Mouse (Mus musculus): ENCODE results near the gene Olfr463. TPM values are rescaled to one million over a fixed set of nuclear protein-coding genes. Genes with fewer than 3 reads are reported as not detected.

The Olfr463 gene
- total and polyA plus RNA-seq, 3 experiments: not detected

- no peak overlapping the region for H3K9ac ChIP-seq (ENCODE audit: control insufficient read depth, low read depth, low read length, poor library complexity, severe bottlenecking)
- H3K4me1 ChIP-seq (ENCODE audit: control insufficient read depth in 1 of 2, insufficient read depth in 2 of 2, low read length in 2 of 2): peaks cover 0 to 4% of the 10 kb centered on the region in 2 experiments; a peak in 1 of 4 replicates
- DNase-seq (ENCODE audit: low read depth, low spot score): no peak
- H3K9me3 ChIP-seq (replicated peaks; ENCODE audit: insufficient read depth, low read length): no peaks in the 10 kb centered on the region
- TF ChIP-seq POLR2AphosphoS2 (IDR thresholded peaks at IDR 0.05; ENCODE audit: low read length) (no peak), JUND (IDR thresholded peaks at IDR 0.05; ENCODE audit: low read depth, low read length) (no peak), MAFK (IDR thresholded peaks at IDR 0.05; ENCODE audit: borderline replicate concordance, low read depth, low read length) (no peak), GATA1 (IDR thresholded peaks at IDR 0.05; ENCODE audit: low read depth, low read length) (no peak), ETS1 (IDR thresholded peaks at IDR 0.05; ENCODE audit: low read depth, low read length) (no peak), MXI1 (IDR thresholded peaks at IDR 0.05; ENCODE audit: low read depth, low read length) (no peak), ZKSCAN1 (IDR thresholded peaks at IDR 0.05; ENCODE audit: low read depth, low read length) (no peak), MYC (IDR thresholded peaks at IDR 0.05; ENCODE audit: low read depth, low read length) (no peak), ZMIZ1 (IDR thresholded peaks at IDR 0.05; ENCODE audit: low read depth, low read length) (no peak), ZNF384 (IDR thresholded peaks at IDR 0.05; ENCODE audit: low read depth, low read length) (no peak), CHD1 (IDR thresholded peaks at IDR 0.05; ENCODE audit: low read depth, low read length) (no peak), KAT2A (conservative IDR thresholded peaks at IDR 0.05; ENCODE audit: low read depth, low read length) (no peak), UBTF (IDR thresholded peaks at IDR 0.05; ENCODE audit: borderline replicate concordance, insufficient read depth, low read depth, low read length) (no peak), ZC3H11A (IDR thresholded peaks at IDR 0.05; ENCODE audit: low read depth, low read length) (no peak), NRF1 (IDR thresholded peaks at IDR 0.05; ENCODE audit: insufficient read depth, low read depth, low read length, poor library complexity, severe bottlenecking) (no peak), HCFC1 (IDR thresholded peaks at IDR 0.05; ENCODE audit: low read depth, low read length) (no peak)
- peaks cover 0 to 2% of the 10 kb centered on the region in 2 experiments; a peak in 1 of 4 replicates for H3K36me3 ChIP-seq (ENCODE audit: control insufficient read depth in 1 of 2, insufficient read depth in 2 of 2, low read length in 2 of 2)
- H3K27ac ChIP-seq (ENCODE audit: control insufficient read depth, low read depth, low read length): no peak overlapping the region
- H3K4me3 ChIP-seq (ENCODE audit: control insufficient read depth in 1 of 2, insufficient read depth in 1 of 2, low read depth in 2 of 2, low read length in 2 of 2): no peak overlapping the region
- H3K79me2 ChIP-seq (ENCODE audit: control insufficient read depth, insufficient read depth, low read length, poor library complexity): no peaks in the 10 kb centered on the region; the same call in 1 of the 2 replicates
- peaks cover 6 to 9% of the 10 kb centered on the region in 2 experiments; a peak in 3 of 4 replicates for H3K27me3 ChIP-seq (ENCODE audit: control insufficient read depth in 1 of 2, insufficient read depth in 2 of 2, low read length in 2 of 2)
These were observed 49.3 kb downstream of the Olfr463 start for GRCm38 (mm10) chr11:87847884-87848283.

GRCm38 (mm10) chr11:87846968-87847600, 50.1 kb downstream of the Olfr463 start:
- Histone ChIP-seq H3K9ac (ENCODE audit: control insufficient read depth, low read depth, low read length, poor library complexity, severe bottlenecking) (no peak overlapping the region), H3K36me3 (ENCODE audit: control insufficient read depth in 1 of 2, insufficient read depth in 2 of 2, low read length in 2 of 2) (no peaks in the 10 kb centered on the region), H3K9me3 (replicated peaks; ENCODE audit: insufficient read depth, low read length) (no peaks in the 10 kb centered on the region), H3K4me3 (ENCODE audit: control insufficient read depth in 1 of 2, insufficient read depth in 1 of 2, low read depth in 2 of 2, low read length in 2 of 2) (no peak overlapping the region), H3K4me1 (ENCODE audit: control insufficient read depth in 1 of 2, insufficient read depth in 2 of 2, low read length in 2 of 2) (no peaks in the 10 kb centered on the region), H3K79me2 (ENCODE audit: control insufficient read depth, insufficient read depth, low read length, poor library complexity) (no peaks in the 10 kb centered on the region), H3K27ac (ENCODE audit: control insufficient read depth, low read depth, low read length) (no peak overlapping the region), H3K27me3 (ENCODE audit: control insufficient read depth in 1 of 2, insufficient read depth in 2 of 2, low read length in 2 of 2) (peaks cover 8 to 10% of the 10 kb centered on the region in 2 experiments; a peak in 3 of 4 replicates)
- TF ChIP-seq JUND (IDR thresholded peaks at IDR 0.05; ENCODE audit: low read depth, low read length) (no peak), POLR2AphosphoS5 (IDR thresholded peaks at IDR 0.05; ENCODE audit: borderline replicate concordance, low read depth, low read length) (no peak)
- DNase-seq (ENCODE audit: low read depth, low spot score): no peak

Other genes starting within 250 kb of the Olfr463 start
- gene Rnf43, start 234.7 kb downstream of the Olfr463 start, total RNA-seq (2012; rRNA removed): 12.9 and 17.3 TPM in 2 replicates
- 10 to 100 TPM in 1 of 2 experiments, not detected in 1; 14.6 TPM for gene Rnf43, start 234.7 kb downstream of the Olfr463 start, polyA plus RNA-seq (2012; ENCODE audit: insufficient read depth in 1 of 2, insufficient read length in 2 of 2, low read depth in 1 of 2, low replicate concordance in 2 of 2, missing spikeins in 1 of 2)
- 301 and 332 TPM in 2 replicates for gene Supt4a, start 159.8 kb downstream of the Olfr463 start, total RNA-seq (2012; rRNA removed)
- 100 to 1,000 TPM in 1 of 2 experiments, not detected in 1; 223 TPM for gene Supt4a, start 159.8 kb downstream of the Olfr463 start, polyA plus RNA-seq (2012; ENCODE audit: insufficient read depth in 1 of 2, insufficient read length in 2 of 2, low read depth in 1 of 2, low replicate concordance in 2 of 2, missing spikeins in 1 of 2)
- 3.7 and 5.2 TPM in 2 replicates for gene Tspoap1, start 136.8 kb downstream of the Olfr463 start, total RNA-seq (2012; rRNA removed)
- gene Tspoap1, start 136.8 kb downstream of the Olfr463 start, polyA plus RNA-seq (2012; ENCODE audit: insufficient read depth in 1 of 2, insufficient read length in 2 of 2, low read depth in 1 of 2, low replicate concordance in 2 of 2, missing spikeins in 1 of 2): 1 to 10 TPM in 1 of 2 experiments, not detected in 1; 8.6 TPM
- not detected in 2 replicates for gene Mpo, start 103.8 kb downstream of the Olfr463 start, total RNA-seq (2012; rRNA removed)
- under 1 TPM in 1 of 2 experiments, not detected in 1; 0.13 TPM for gene Mpo, start 103.8 kb downstream of the Olfr463 start, polyA plus RNA-seq (2012; ENCODE audit: insufficient read depth in 1 of 2, insufficient read length in 2 of 2, low read depth in 1 of 2, low replicate concordance in 2 of 2, missing spikeins in 1 of 2)
- gene Lpo, start 69.1 kb downstream of the Olfr463 start, total RNA-seq (2012; rRNA removed): not detected in 2 replicates
- gene Lpo, start 69.1 kb downstream of the Olfr463 start, polyA plus RNA-seq (2012; ENCODE audit: insufficient read depth in 1 of 2, insufficient read length in 2 of 2, low read depth in 1 of 2, low replicate concordance in 2 of 2, missing spikeins in 1 of 2): not detected
- 3.3 and 3.7 TPM in 2 replicates for gene Mks1, start 44.2 kb downstream of the Olfr463 start, total RNA-seq (2012; rRNA removed)
- gene Mks1, start 44.2 kb downstream of the Olfr463 start, polyA plus RNA-seq (2012; ENCODE audit: insufficient read depth in 1 of 2, insufficient read length in 2 of 2, low read depth in 1 of 2, low replicate concordance in 2 of 2, missing spikeins in 1 of 2): 1 to 10 TPM in 1 of 2 experiments, not detected in 1; 6.1 TPM
- not detected in 2 replicates for gene Epx, start 21.9 kb downstream of the Olfr463 start, total RNA-seq (2012; rRNA removed)
- gene Epx, start 21.9 kb downstream of the Olfr463 start, polyA plus RNA-seq (2012; ENCODE audit: insufficient read depth in 1 of 2, insufficient read length in 2 of 2, low read depth in 1 of 2, low replicate concordance in 2 of 2, missing spikeins in 1 of 2): under 1 TPM in 1 of 2 experiments, not detected in 1; 0.03 TPM
- not detected in 2 replicates for gene Olfr462, start 5.1 kb downstream of the Olfr463 start, total RNA-seq (2012; rRNA removed)
- not detected for gene Olfr462, start 5.1 kb downstream of the Olfr463 start, polyA plus RNA-seq (2012; ENCODE audit: insufficient read depth in 1 of 2, insufficient read length in 2 of 2, low read depth in 1 of 2, low replicate concordance in 2 of 2, missing spikeins in 1 of 2)
- gene Olfr464, start 23.6 kb upstream of the Olfr463 start, total RNA-seq (2012; rRNA removed): not detected in 2 replicates
- gene Olfr464, start 23.6 kb upstream of the Olfr463 start, polyA plus RNA-seq (2012; ENCODE audit: insufficient read depth in 1 of 2, insufficient read length in 2 of 2, low read depth in 1 of 2, low replicate concordance in 2 of 2, missing spikeins in 1 of 2): not detected
- gene Dynll2, start 90.1 kb upstream of the Olfr463 start, total RNA-seq (2012; rRNA removed): 30.7 and 38.6 TPM in 2 replicates
- gene Dynll2, start 90.1 kb upstream of the Olfr463 start, polyA plus RNA-seq (2012; ENCODE audit: insufficient read depth in 1 of 2, insufficient read length in 2 of 2, low read depth in 1 of 2, low replicate concordance in 2 of 2, missing spikeins in 1 of 2): 100 to 1,000 TPM in 1 of 2 experiments, 10 to 100 TPM in 1; 75.8 to 124 TPM
- gene Srsf1, start 150.0 kb upstream of the Olfr463 start, total RNA-seq (2012; rRNA removed): 586 and 596 TPM in 2 replicates
- 100 to 1,000 TPM; 421 to 431 TPM for gene Srsf1, start 150.0 kb upstream of the Olfr463 start, polyA plus RNA-seq (2012; ENCODE audit: insufficient read depth in 1 of 2, insufficient read length in 2 of 2, low read depth in 1 of 2, low replicate concordance in 2 of 2, missing spikeins in 1 of 2)
- 8.0 and 9.5 TPM in 2 replicates for gene Vezf1, start 170.9 kb upstream of the Olfr463 start, total RNA-seq (2012; rRNA removed)
- 10 to 100 TPM in 1 of 2 experiments, not detected in 1; 20.8 TPM for gene Vezf1, start 170.9 kb upstream of the Olfr463 start, polyA plus RNA-seq (2012; ENCODE audit: insufficient read depth in 1 of 2, insufficient read length in 2 of 2, low read depth in 1 of 2, low replicate concordance in 2 of 2, missing spikeins in 1 of 2)
- 1.0 and 1.1 TPM in 2 replicates for gene Cuedc1, start 200.7 kb upstream of the Olfr463 start, total RNA-seq (2012; rRNA removed)
- 1 to 10 TPM in 1 of 2 experiments, not detected in 1; 4.8 TPM for gene Cuedc1, start 200.7 kb upstream of the Olfr463 start, polyA plus RNA-seq (2012; ENCODE audit: insufficient read depth in 1 of 2, insufficient read length in 2 of 2, low read depth in 1 of 2, low replicate concordance in 2 of 2, missing spikeins in 1 of 2)